Mouse (Mus musculus): ENCODE results near the gene Ankrd27.

Ankrd27 gene

GRCm38 (mm10) chr7:35646317-35647081 is 60.5 kb downstream of the Ankrd27 start:
- DNase-seq = no peak

- DNase-seq = peak; percentile 98
Observed at GRCm38 (mm10) chr7:35647101-35647698, 61.2 kb downstream of the Ankrd27 start, which contains the start of gene Pdcd5. Pdcd5 (minus strand) TSS chr7:35647521.

DNA sequence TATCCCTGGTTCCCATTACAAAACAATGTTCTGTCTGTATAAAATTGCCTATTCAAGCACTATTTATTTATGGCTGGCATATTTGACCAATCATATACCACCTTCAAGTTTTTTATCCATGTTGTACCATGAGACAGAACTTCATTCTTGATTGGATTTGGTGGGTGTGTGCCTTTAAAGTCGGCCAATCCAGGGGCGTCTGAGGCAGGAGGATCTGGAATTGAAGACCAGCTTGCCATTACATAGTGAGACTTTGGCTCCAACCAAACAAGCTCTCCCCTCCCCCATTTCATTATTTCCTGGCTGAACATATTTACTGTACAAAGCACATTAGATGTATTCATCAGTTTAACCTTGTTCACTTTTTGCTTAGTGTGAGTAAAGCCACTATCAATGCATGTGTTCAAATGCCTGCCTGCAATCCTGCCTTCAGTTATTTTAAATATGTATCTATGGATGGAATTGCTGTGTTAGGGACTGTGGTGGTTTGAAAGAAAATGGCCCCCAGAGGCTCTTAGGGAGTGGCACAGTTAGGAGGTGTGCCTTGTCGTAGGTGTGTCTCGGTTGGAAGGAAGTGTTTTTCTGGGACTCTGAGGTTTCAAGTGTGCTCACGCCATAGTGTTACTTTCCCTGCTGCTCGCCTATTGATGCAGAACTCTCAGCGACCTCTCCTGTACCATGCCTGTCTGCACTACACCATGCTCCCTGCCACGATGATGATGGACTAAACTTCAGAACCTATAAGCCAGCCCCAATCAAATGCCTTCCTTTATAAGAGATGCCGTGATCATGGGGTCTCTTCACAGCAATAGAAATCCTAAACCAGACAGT is 62.4 kb downstream of the Ankrd27 start:
- DNase-seq = no peak

DNA sequence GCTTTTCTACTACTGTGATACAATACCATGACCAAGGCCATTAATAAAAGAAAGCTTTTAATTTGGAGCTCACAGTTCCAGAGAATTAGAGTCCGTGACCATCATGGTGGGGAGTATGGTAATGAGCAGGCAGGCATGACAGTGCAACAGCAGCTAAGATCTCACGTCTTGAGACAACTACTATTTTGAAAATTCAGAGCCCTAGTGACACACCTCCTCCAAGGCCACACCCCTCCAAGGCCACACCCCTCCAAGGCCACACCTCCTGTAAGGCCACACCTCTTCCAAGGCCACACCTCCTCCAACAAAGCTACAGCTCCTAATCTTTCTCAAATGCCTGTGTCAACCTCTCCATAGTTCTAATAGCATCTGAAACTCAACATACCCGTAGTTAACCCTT is 63.0 kb downstream of the Ankrd27 start:
- DNase-seq = peak; percentile 50

GRCm38 (mm10) chr7:35650716-35651410 is 64.8 kb downstream of the Ankrd27 start:
- peak; percentile 27 for DNase-seq

- no peak for DNase-seq
Observed at GRCm38 (mm10) chr7:35651583-35652270, 65.7 kb downstream of the Ankrd27 start.

DNA sequence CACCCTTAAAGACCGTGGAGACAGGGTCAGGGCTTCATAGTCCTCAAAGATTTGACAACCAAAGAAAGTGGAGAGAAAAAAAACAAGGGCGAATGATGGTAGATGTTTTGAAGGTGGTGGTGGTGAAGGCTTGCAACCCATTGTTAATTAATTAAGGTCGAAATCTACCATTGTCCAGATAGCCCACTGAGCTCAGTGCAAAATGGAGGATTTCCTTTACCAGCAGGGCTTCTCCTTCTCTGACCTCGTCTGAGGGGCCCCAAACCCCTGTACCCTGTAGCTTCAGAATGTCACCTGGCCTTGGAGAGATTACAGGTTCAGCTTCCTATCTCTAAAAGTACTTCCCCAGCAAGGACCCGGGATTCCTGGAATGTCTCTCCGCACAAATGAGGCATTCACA is 71.8 kb downstream of the Ankrd27 start:
- no peak for DNase-seq

- DNase-seq = peak; percentile 35
Observed at GRCm38 (mm10) chr7:35659173-35659572, 73.1 kb downstream of the Ankrd27 start.

GRCm38 (mm10) chr7:35663790-35664376 is 77.8 kb downstream of the Ankrd27 start:
- peak; percentile 44 for DNase-seq

DNA sequence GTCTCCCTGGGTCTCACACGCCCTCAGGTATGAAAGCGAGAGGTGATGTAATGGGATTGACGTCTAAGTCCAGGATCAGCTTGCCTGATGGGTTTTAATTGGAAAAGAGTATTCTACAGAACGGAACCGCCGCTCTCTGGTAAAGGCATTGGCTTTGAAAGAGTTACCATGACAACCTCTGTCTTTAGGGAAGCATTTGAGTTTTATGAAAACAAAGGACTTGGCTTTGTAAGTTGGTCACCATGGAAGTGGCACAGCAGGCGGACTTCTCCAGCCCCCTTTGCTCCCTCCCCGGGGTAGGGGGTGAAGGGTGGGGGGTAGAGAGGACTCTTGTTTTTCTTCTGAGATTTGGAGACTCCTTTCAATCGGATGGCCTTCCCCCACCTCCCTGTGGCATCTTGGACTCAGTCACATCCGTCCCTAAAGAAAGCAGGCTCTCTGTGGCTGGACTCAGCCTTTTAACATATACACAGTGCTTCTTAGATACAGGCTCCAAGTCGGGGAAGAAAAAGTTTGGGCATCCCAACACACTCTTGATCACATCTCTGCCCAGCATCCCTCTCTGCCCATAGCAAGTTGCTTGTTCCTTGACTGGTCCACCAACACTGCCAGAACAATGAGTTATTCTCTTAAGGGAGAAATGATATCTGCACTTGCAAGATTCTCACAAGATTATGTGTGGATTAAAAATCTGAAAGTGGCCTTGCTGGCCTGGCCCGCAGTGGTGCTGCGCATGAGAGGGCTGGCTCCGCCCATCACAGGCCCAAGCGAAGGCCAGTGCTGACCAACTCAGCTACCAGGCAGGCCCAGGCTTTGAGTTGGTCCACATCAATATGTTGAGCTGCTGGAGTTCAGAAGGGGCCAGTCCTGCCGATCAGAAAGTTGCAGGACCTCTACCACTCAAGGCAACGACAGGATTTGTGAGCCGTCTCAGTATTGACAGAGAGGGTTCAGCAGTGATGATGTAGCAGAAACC is 82.3 kb downstream of the Ankrd27 start:
- peak; percentile 51 for DNase-seq

- DNase-seq = no peak
Observed at GRCm38 (mm10) chr7:35678976-35679375, 92.9 kb downstream of the Ankrd27 start.

GRCm38 (mm10) chr7:35681559-35681958 is 95.5 kb downstream of the Ankrd27 start:
- no peak for DNase-seq

GRCm38 (mm10) chr7:35683409-35684122 is 97.5 kb downstream of the Ankrd27 start:
- no peak for DNase-seq

DNA sequence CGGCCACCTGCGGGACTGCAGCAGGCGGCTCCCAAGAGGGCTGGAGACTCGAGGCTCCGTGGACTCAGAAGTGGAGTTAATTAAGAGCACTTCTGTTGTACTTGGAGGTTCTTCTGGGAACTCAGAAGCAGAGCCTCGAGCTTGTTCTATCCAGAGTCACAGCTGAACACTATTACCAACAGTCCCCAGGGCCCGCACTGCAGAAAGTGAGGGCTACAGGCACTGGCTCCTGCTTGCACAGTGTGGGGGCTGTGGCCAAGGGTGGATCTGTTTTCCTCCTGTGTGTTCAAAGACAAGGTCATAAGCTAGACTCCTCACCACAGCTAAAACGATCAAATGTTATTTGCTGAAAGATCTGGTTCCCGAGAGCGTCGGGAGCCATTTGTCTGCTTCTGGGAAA is 100.2 kb downstream of the Ankrd27 start:
- DNase-seq = no peak

- peak; percentile 74 for DNase-seq
Observed at GRCm38 (mm10) chr7:35686756-35687155, 100.7 kb downstream of the Ankrd27 start.

- peak; percentile 61 for DNase-seq
Observed at GRCm38 (mm10) chr7:35687229-35687628, 101.2 kb downstream of the Ankrd27 start.

GRCm38 (mm10) chr7:35688276-35688675 is 102.2 kb downstream of the Ankrd27 start:
- DNase-seq = no peak
